In the genomic region with DNA sequence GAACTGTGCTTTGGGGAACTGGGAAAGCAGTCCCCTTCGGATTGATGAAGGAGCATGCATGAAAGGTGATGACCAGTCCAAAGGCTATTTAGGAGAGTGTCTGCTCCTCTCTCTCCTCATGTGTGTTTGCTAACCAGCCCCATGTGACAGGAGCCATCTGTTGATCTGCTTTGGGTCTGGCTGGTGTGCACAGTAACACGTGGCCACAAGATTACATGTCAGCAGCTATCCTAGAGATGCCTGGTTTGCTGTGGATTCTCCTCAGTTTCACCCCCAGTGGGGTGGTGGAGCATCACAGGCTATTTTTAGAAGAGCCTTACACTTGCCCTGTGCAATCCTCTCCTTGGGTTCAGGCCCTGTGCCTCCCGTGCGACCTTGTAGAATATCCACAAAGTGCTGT, we compare ENCODE assay signal across 9 mouse cellular contexts. TPM values are rescaled to one million over a fixed set of nuclear protein-coding genes. Genes with fewer than 3 reads are reported as not detected.
DNase-seq lines count a peak whose midpoint lies in the region; ATAC-seq and TF ChIP-seq lines count a peak whose summit lies in the region.
"Had no signal": no experiment of that assay in that cellular context is flagged by ENCODE, and none has a peak within 500 bp of the region (broad histone marks: within the 10 kb centered on the region; RNA-seq: fewer than 3 reads in every experiment).

No protein-coding gene starts in this region.

- no peak overlapping the region for H3K4me3 ChIP-seq in embryonic facial prominence, embryonic 14.5 days (ENCODE audit: low read depth, low read length)
- H3K4me3 ChIP-seq in embryonic facial prominence, embryonic 10.5 days: no peak overlapping the region
- no peak overlapping the region for H3K4me3 ChIP-seq in lung, embryonic 14.5 days (ENCODE audit: low read depth, low read length)
- no peak overlapping the region for H3K4me3 ChIP-seq in stomach, embryonic 15.5 days (replicated peaks)

- intact Hi-C loops in heart, postnatal 14 days (cut with DNase I): no loop called here

- DNase-seq in embryonic facial prominence, embryonic 14.5 days (ENCODE audit: low spot score): peak; percentile 45
- DNase-seq in embryonic facial prominence, embryonic 10.5 days (ENCODE audit: low spot score): no peak
- DNase-seq in lung, embryonic 14.5 days: no peak
- DNase-seq in lung, postnatal 25 days (ENCODE audit: low spot score): no peak
- peak; percentile 13 to 36 for DNase-seq in heart, postnatal 14 days
- DNase-seq in right cerebral cortex, postnatal 36 days (ENCODE audit: low spot score in 2 of 2): no peak

- TF ChIP-seq CTCF in lung, embryonic 14.5 days (IDR thresholded peaks at IDR 0.05; ENCODE audit: low read depth): no peak

- 61% methylated on average over 4 of the region's 4 CpGs for WGBS in embryonic facial prominence, embryonic 14.5 days
- 82% methylated on average over 4 of the region's 4 CpGs for WGBS in embryonic facial prominence, embryonic 10.5 days
- 53% methylated on average over 4 of the region's 4 CpGs for WGBS in lung, embryonic 14.5 days
- 54% methylated on average over 4 of the region's 4 CpGs for WGBS in stomach, embryonic 15.5 days

- no peak overlapping the region for H3K27ac ChIP-seq in embryonic facial prominence, embryonic 14.5 days (replicated peaks; ENCODE audit: low read depth, low read length)
- H3K27ac ChIP-seq in embryonic facial prominence, embryonic 10.5 days (replicated peaks): no peak overlapping the region
- H3K27ac ChIP-seq in lung, embryonic 14.5 days (ENCODE audit: low read depth): no peak overlapping the region
- H3K27ac ChIP-seq in stomach, embryonic 15.5 days: no peak overlapping the region

- H3K9ac ChIP-seq in embryonic facial prominence, embryonic 14.5 days (ENCODE audit: low read depth, low read length): no peak overlapping the region
- H3K9ac ChIP-seq in lung, embryonic 14.5 days: no peak overlapping the region
- no peak overlapping the region for H3K9ac ChIP-seq in stomach, embryonic 15.5 days

- no peak overlapping the region for H3K4me2 ChIP-seq in embryonic facial prominence, embryonic 14.5 days (ENCODE audit: low read depth, low read length)
- no peak overlapping the region for H3K4me2 ChIP-seq in lung, embryonic 14.5 days
- H3K4me2 ChIP-seq in stomach, embryonic 15.5 days: no peak overlapping the region

- no peaks in the 10 kb centered on the region for H3K27me3 ChIP-seq in embryonic facial prominence, embryonic 14.5 days (replicated peaks; ENCODE audit: control insufficient read depth, insufficient read depth, low read length)
- H3K27me3 ChIP-seq in embryonic facial prominence, embryonic 10.5 days (replicated peaks; ENCODE audit: low read depth, poor library complexity, severe bottlenecking): no peaks in the 10 kb centered on the region
- no peaks in the 10 kb centered on the region for H3K27me3 ChIP-seq in lung, embryonic 14.5 days (ENCODE audit: insufficient read depth, low read length)
- no peaks in the 10 kb centered on the region for H3K27me3 ChIP-seq in stomach, embryonic 15.5 days (replicated peaks)

- H3K9me3 ChIP-seq in embryonic facial prominence, embryonic 14.5 days (ENCODE audit: control insufficient read depth, low read length): no peaks in the 10 kb centered on the region
- no peaks in the 10 kb centered on the region for H3K9me3 ChIP-seq in embryonic facial prominence, embryonic 10.5 days
- H3K9me3 ChIP-seq in lung, embryonic 14.5 days (ENCODE audit: low read depth, low read length): no peaks in the 10 kb centered on the region
- H3K9me3 ChIP-seq in stomach, embryonic 15.5 days: no peaks in the 10 kb centered on the region

- H3K36me3 ChIP-seq in embryonic facial prominence, embryonic 14.5 days (ENCODE audit: control insufficient read depth, insufficient read depth, low read length): no peaks in the 10 kb centered on the region
- no peaks in the 10 kb centered on the region for H3K36me3 ChIP-seq in embryonic facial prominence, embryonic 10.5 days (replicated peaks)
- no peaks in the 10 kb centered on the region for H3K36me3 ChIP-seq in lung, embryonic 14.5 days (ENCODE audit: insufficient read depth)
- no peaks in the 10 kb centered on the region for H3K36me3 ChIP-seq in stomach, embryonic 15.5 days

- ATAC-seq in embryonic facial prominence, embryonic 14.5 days (ENCODE audit: low read depth): peak; percentile 71; the same call in 1 of the 2 replicates
- ATAC-seq in lung, embryonic 14.5 days (ENCODE audit: insufficient read depth): 0 out of 2 replicates have a peak, but pooled peaks have one; percentile 60
- ATAC-seq in stomach, embryonic 15.5 days (ENCODE audit: insufficient read depth, low FRiP score, low read depth): peak; percentile 75; the same call in 1 of the 2 replicates
- ATAC-seq in erythroid progenitor cell, adult 5-6 weeks (replicated peaks; ENCODE audit: low FRiP score, poor library complexity, severe bottlenecking): no peak
- ATAC-seq: activated CD4-positive, CD25-positive, alpha-beta regulatory T cell, adult 4 months had no signal

- no peaks in the 10 kb centered on the region for H3K4me1 ChIP-seq in embryonic facial prominence, embryonic 14.5 days (ENCODE audit: control insufficient read depth, insufficient read depth, low read length)
- peaks cover 9% of the 10 kb centered on the region for H3K4me1 ChIP-seq in embryonic facial prominence, embryonic 10.5 days
- 0 out of 2 replicates have a peak, but pooled peaks cover 4% of the 10 kb centered on the region for H3K4me1 ChIP-seq in lung, embryonic 14.5 days (ENCODE audit: insufficient read depth)
- H3K4me1 ChIP-seq in stomach, embryonic 15.5 days: 0 out of 2 replicates have a peak, but pooled peaks cover under 1% of the 10 kb centered on the region

RNA-seq across cellular contexts. Expression of a gene that starts 42.2 kb away (rescaled TPM):
- polyA plus RNA-seq in embryonic facial prominence, embryonic 14.5 days (2014; fragmentation: Nextera tagmentation; extraction: Ambion mirVana): 16.9 and 17.7 TPM in 2 replicates
- 12.7 and 13.1 TPM in 2 replicates for polyA plus RNA-seq in embryonic facial prominence, embryonic 10.5 days (2016; fragmentation: Nextera tagmentation; extraction: Ambion mirVana)
- polyA plus RNA-seq in lung, embryonic 14.5 days (2014; fragmentation: Nextera tagmentation; extraction: Ambion mirVana): 10.3 and 11.1 TPM in 2 replicates
- total RNA-seq in heart, postnatal 14 days (2021): 10 to 100 TPM; 17.2 to 17.3 TPM
- polyA plus RNA-seq in stomach, embryonic 15.5 days (2015; fragmentation: Nextera tagmentation; extraction: Ambion mirVana): 18.8 and 19.1 TPM in 2 replicates
- 2.9 and 6.7 TPM in 2 replicates for total RNA-seq in erythroid progenitor cell, adult 5-6 weeks (2015; ENCODE audit: low replicate concordance)
- total RNA-seq in erythroid progenitor cell, adult 5-6 weeks (2017; ENCODE audit: low replicate concordance): 2.2 and 3.0 TPM in 2 replicates

Comparison
In these comparisons a context has a peak if more than half of its experiments do, and no peak if none do; other contexts are left out.
1. DNase-seq: peak in embryonic facial prominence, embryonic 14.5 days (single experiment) and heart, postnatal 14 days (2 of 2); none in embryonic facial prominence, embryonic 10.5 days (single experiment), lung, embryonic 14.5 days (single experiment), lung, postnatal 25 days (single experiment) and right cerebral cortex, postnatal 36 days (0 of 2).